Mouse (Mus musculus): Measurements from ENCODE around the gene Wnt9a. TPM values are rescaled to one million over a fixed set of nuclear protein-coding genes. Genes with fewer than 3 reads are reported as not detected.

Gene Wnt9a
- polyA plus RNA-seq, 1 experiment from 2014 or later = 0.32 TPM

- H3K36me3 ChIP-seq = no peaks in the 10 kb centered on the region
- no peak for ATAC-seq
- no peak overlapping the region for H3K27ac ChIP-seq
- H3K4me3 ChIP-seq = no peak overlapping the region
- H3K4me1 ChIP-seq = no peaks in the 10 kb centered on the region
- no peak overlapping the region for H3K4me2 ChIP-seq
- H3K27me3 ChIP-seq (replicated peaks) = peaks cover 42% of the 10 kb centered on the region
- 73% methylated on average over 18 of the region's 18 CpGs for WGBS (ENCODE audit: insufficient replicate concordance)
- no peak overlapping the region for H3K9ac ChIP-seq
- H3K9me3 ChIP-seq (replicated peaks) = no peaks in the 10 kb centered on the region
Measured at GRCm38 (mm10) chr11:59327625-59328024, 20.9 kb downstream of the Wnt9a start.

DNA sequence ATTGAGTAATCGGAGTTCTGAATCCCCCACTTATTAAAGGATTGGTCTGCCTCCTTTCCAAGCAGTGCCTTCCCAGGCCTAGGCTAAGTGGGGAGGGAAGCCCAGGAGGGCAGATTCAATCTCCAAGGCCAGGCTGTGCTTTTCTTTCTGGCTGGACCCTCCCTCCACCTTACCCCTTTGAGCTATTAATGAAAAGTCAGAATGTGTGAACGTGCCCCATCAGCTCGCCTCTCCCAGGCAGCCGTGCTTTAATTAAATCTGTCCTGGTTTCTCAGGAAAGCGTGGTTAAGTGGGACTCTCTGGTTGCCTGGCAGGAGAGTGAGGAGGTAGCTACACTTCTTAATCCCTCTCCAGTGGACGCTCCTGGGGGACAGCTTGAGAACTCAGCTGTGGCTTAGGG lies 22.9 kb downstream of the Wnt9a start:
- H3K36me3 ChIP-seq = no peaks in the 10 kb centered on the region
- no peaks in the 10 kb centered on the region for H3K4me1 ChIP-seq
- H3K4me3 ChIP-seq = no peak overlapping the region
- H3K27ac ChIP-seq = no peak overlapping the region
- H3K9me3 ChIP-seq (replicated peaks) = no peaks in the 10 kb centered on the region
- no peak overlapping the region for H3K4me2 ChIP-seq
- no peak overlapping the region for H3K9ac ChIP-seq
- 39% methylated on average over 6 of the region's 6 CpGs for WGBS (ENCODE audit: insufficient replicate concordance)
- peaks cover 51% of the 10 kb centered on the region for H3K27me3 ChIP-seq (replicated peaks)
- ATAC-seq = no peak

- Histone ChIP-seq H3K9ac (no peak overlapping the region), H3K27ac (no peak overlapping the region), H3K36me3 (no peaks in the 10 kb centered on the region), H3K27me3 (replicated peaks) (peaks cover 51% of the 10 kb centered on the region), H3K4me3 (no peak overlapping the region), H3K9me3 (replicated peaks) (no peaks in the 10 kb centered on the region), H3K4me2 (no peak overlapping the region), H3K4me1 (no peaks in the 10 kb centered on the region)
- ATAC-seq = no peak
- 38% methylated on average over 5 of the region's 5 CpGs for WGBS (ENCODE audit: insufficient replicate concordance)
Measured at GRCm38 (mm10) chr11:59330560-59330959, 23.8 kb downstream of the Wnt9a start.

- no peak overlapping the region for H3K4me2 ChIP-seq
- no peak overlapping the region for H3K27ac ChIP-seq
- H3K9me3 ChIP-seq (replicated peaks) = no peaks in the 10 kb centered on the region
- H3K36me3 ChIP-seq = no peaks in the 10 kb centered on the region
- ATAC-seq = no peak
- H3K4me3 ChIP-seq = no peak overlapping the region
- no peaks in the 10 kb centered on the region for H3K4me1 ChIP-seq
- WGBS (ENCODE audit: insufficient replicate concordance) = 61% methylated on average over 16 of the region's 16 CpGs
- H3K9ac ChIP-seq = no peak overlapping the region
- H3K27me3 ChIP-seq (replicated peaks) = peaks cover 47% of the 10 kb centered on the region
Measured at GRCm38 (mm10) chr11:59331167-59331869, 24.6 kb downstream of the Wnt9a start.

DNA sequence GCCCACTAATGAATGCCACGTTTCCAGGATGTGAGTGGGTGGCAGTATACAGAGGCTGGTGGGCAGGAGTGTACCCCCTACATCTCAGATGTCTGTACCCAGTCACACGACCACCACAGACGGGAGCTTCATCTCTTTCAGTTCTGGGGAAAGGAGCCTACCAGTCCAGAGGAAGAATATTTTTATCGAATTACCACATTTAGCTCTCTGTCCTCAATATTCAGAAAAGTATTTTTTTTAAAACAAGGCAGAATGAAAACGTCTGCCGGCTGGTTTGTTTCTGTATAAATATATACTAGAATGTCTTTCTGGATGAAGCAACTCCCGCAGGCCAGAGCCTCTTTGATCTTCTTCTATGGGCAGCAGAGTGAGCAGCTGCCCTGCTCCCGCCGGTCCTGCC lies 26.2 kb downstream of the Wnt9a start:
- H3K27ac ChIP-seq = no peak overlapping the region
- 55% methylated on average over 9 of the region's 9 CpGs for WGBS (ENCODE audit: insufficient replicate concordance)
- no peaks in the 10 kb centered on the region for H3K36me3 ChIP-seq
- H3K9ac ChIP-seq = no peak overlapping the region
- H3K4me1 ChIP-seq = no peaks in the 10 kb centered on the region
- ATAC-seq = no peak
- no peak overlapping the region for H3K4me2 ChIP-seq
- H3K4me3 ChIP-seq = no peak overlapping the region
- H3K9me3 ChIP-seq (replicated peaks) = no peaks in the 10 kb centered on the region
- H3K27me3 ChIP-seq (replicated peaks) = peaks cover 37% of the 10 kb centered on the region

- ATAC-seq = no peak
Measured at GRCm38 (mm10) chr11:59335150-59335549, 28.4 kb downstream of the Wnt9a start.

GRCm38 (mm10) chr11:59335942-59336341 lies 29.2 kb downstream of the Wnt9a start:
- Histone ChIP-seq H3K4me2 (no peak overlapping the region), H3K27ac (no peak overlapping the region), H3K27me3 (replicated peaks) (peaks cover 19% of the 10 kb centered on the region; the same call in 1 of the 2 replicates), H3K4me1 (no peaks in the 10 kb centered on the region), H3K36me3 (no peaks in the 10 kb centered on the region), H3K9ac (no peak overlapping the region), H3K9me3 (replicated peaks) (no peaks in the 10 kb centered on the region), H3K4me3 (no peak overlapping the region)
- 33% methylated on average over 2 of the region's 2 CpGs for WGBS (ENCODE audit: insufficient replicate concordance)
- no peak for ATAC-seq

More at GRCm38 (mm10) chr11:59335150-59335549, 28.4 kb downstream of the Wnt9a start:
- 60% methylated on average over 4 of the region's 4 CpGs for WGBS (ENCODE audit: insufficient replicate concordance)
- H3K9ac ChIP-seq = no peak overlapping the region
- H3K4me1 ChIP-seq = no peaks in the 10 kb centered on the region
- H3K27ac ChIP-seq = no peak overlapping the region
- H3K4me3 ChIP-seq = no peak overlapping the region
- H3K36me3 ChIP-seq = no peaks in the 10 kb centered on the region
- H3K27me3 ChIP-seq (replicated peaks) = peaks cover 19% of the 10 kb centered on the region; the same call in 1 of the 2 replicates
- H3K4me2 ChIP-seq = no peak overlapping the region
- no peaks in the 10 kb centered on the region for H3K9me3 ChIP-seq (replicated peaks)

DNA sequence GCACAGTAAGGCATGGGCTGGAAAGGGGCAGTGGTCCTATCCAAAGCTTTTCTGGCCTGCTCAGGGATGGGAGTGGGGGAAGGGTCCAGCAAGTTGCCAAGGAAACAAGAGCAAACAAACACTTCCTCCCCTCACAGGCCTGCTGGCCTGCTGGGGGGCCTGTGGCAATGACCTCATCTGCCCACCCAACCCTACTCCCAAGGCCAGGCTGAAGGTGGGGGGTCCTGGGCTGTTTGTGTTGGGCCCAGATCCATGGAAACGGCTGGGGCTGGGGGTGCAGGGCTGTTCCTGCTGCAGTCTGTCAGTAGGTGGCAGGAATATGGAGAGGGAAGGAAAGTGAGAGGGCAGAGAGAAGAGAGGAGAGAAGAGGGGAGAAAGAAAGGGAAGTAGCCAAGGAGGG lies 29.7 kb downstream of the Wnt9a start:
- Histone ChIP-seq H3K9me3 (replicated peaks) (no peaks in the 10 kb centered on the region), H3K27ac (no peak overlapping the region), H3K4me3 (no peak overlapping the region), H3K4me2 (no peak overlapping the region), H3K27me3 (replicated peaks) (peaks cover 19% of the 10 kb centered on the region; the same call in 1 of the 2 replicates), H3K36me3 (no peaks in the 10 kb centered on the region), H3K4me1 (no peaks in the 10 kb centered on the region), H3K9ac (no peak overlapping the region)
- no peak for ATAC-seq
- WGBS (ENCODE audit: insufficient replicate concordance) = 18% methylated on average over 1 of the region's 1 CpGs

- H3K4me1 ChIP-seq = no peaks in the 10 kb centered on the region
- no peak overlapping the region for H3K27ac ChIP-seq
- H3K9me3 ChIP-seq (replicated peaks) = no peaks in the 10 kb centered on the region
- H3K4me2 ChIP-seq = no peak overlapping the region
- H3K27me3 ChIP-seq (replicated peaks) = peaks cover 11% of the 10 kb centered on the region; the same call in 1 of the 2 replicates
- no peak overlapping the region for H3K9ac ChIP-seq
- 68% methylated on average over 13 of the region's 13 CpGs for WGBS (ENCODE audit: insufficient replicate concordance)
- ATAC-seq = no peak
- no peak overlapping the region for H3K4me3 ChIP-seq
- no peaks in the 10 kb centered on the region for H3K36me3 ChIP-seq
Measured at GRCm38 (mm10) chr11:59337955-59338735, 31.4 kb downstream of the Wnt9a start.

DNA sequence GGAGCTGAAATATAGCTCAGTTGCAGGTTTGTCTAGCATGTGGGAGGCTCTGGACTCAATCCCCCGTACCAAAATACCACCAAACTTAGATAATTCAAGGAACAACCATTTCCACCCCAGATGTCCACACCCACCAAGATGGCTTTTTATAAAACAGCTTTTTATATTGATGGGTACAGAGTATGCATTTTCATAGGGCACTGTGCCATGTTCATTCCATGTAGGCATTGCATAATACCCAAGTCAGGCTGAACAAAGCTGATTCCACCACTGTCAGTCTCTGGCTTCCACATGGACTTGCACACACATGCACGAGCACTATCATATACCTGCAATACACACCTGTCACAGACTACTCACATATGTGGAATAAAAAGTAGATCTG lies 32.0 kb downstream of the Wnt9a start:
- no peaks in the 10 kb centered on the region for H3K9me3 ChIP-seq (replicated peaks)
- no peaks in the 10 kb centered on the region for H3K4me1 ChIP-seq
- ATAC-seq = no peak
- H3K27me3 ChIP-seq (replicated peaks) = peaks cover 5% of the 10 kb centered on the region; the same call in 1 of the 2 replicates
- H3K27ac ChIP-seq = no peak overlapping the region
- H3K4me2 ChIP-seq = no peak overlapping the region
- 66% methylated on average over 2 of the region's 2 CpGs for WGBS (ENCODE audit: insufficient replicate concordance)
- H3K9ac ChIP-seq = no peak overlapping the region
- H3K36me3 ChIP-seq = no peaks in the 10 kb centered on the region
- no peak overlapping the region for H3K4me3 ChIP-seq

DNA sequence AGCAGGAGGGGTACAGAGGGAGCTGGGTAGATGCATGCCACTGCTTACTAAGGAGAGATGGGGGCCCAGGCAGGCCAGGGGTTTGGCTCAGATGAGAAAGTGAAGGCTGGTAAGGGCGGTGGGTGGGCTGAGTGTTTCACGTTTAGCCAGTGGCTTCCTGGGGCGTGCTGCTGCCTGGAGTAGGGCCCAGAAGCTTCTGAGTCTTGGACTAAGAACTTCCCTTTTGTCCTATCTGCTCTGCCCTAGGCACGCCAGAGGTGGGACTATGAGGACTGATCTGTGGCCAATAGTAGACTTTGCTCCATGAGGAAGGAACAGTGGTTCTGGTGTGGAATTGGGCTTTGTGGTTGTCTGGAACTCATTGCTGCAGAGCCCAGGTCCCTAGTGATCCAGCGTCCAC lies 36.2 kb downstream of the Wnt9a start:
- 35% methylated on average over 5 of the region's 5 CpGs for WGBS (ENCODE audit: insufficient replicate concordance)
- Histone ChIP-seq H3K4me1 (no peaks in the 10 kb centered on the region), H3K9me3 (replicated peaks) (no peaks in the 10 kb centered on the region), H3K36me3 (no peaks in the 10 kb centered on the region), H3K4me3 (no peak overlapping the region), H3K27ac (no peak overlapping the region), H3K4me2 (no peak overlapping the region), H3K9ac (no peak overlapping the region), H3K27me3 (replicated peaks) (no peaks in the 10 kb centered on the region; the same call in 1 of the 2 replicates)
- ATAC-seq = no peak

GRCm38 (mm10) chr11:59346166-59346910 lies 39.6 kb downstream of the Wnt9a start:
- Histone ChIP-seq H3K4me1 (no peaks in the 10 kb centered on the region), H3K4me3 (no peak overlapping the region), H3K9me3 (replicated peaks) (no peaks in the 10 kb centered on the region), H3K4me2 (no peak overlapping the region), H3K36me3 (no peaks in the 10 kb centered on the region), H3K27ac (no peak overlapping the region), H3K27me3 (replicated peaks) (peaks cover 4% of the 10 kb centered on the region; the same call in 1 of the 2 replicates), H3K9ac (no peak overlapping the region)
- ATAC-seq = no peak
- 66% methylated on average over 11 of the region's 11 CpGs for WGBS (ENCODE audit: insufficient replicate concordance)

Data from liver, embryonic 12.5 days (tissue).